10 mouse cellular contexts compared by ENCODE assay signal in genomic region chr2:93784721-93785431, GRCm38 (mm10). TPM values are rescaled to one million over a fixed set of nuclear protein-coding genes. Genes with fewer than 3 reads are reported as not detected.
DNase-seq lines count a peak whose midpoint lies in the region; ATAC-seq and TF ChIP-seq lines count a peak whose summit lies in the region.
"Had no signal": no experiment of that assay in that cellular context is flagged by ENCODE, and none has a peak within 500 bp of the region (broad histone marks: within the 10 kb centered on the region; RNA-seq: fewer than 3 reads in every experiment).

No protein-coding gene starts in this region.

- 0 out of 2 replicates have a peak overlapping the region, but pooled peaks have one; percentile 27 for H3K27ac ChIP-seq in forebrain, embryonic 12.5 days
- H3K27ac ChIP-seq in forebrain, embryonic 13.5 days = no peak overlapping the region
- no peak overlapping the region; the same call in 1 of the 2 replicates for H3K27ac ChIP-seq in forebrain, embryonic 15.5 days (replicated peaks)
- no peak overlapping the region for H3K27ac ChIP-seq in midbrain, embryonic 15.5 days

- H3K9ac ChIP-seq in forebrain, embryonic 12.5 days = 0 out of 2 replicates have a peak overlapping the region, but pooled peaks have one; percentile 22
- H3K9ac ChIP-seq in forebrain, embryonic 13.5 days = no peak overlapping the region
- H3K9ac ChIP-seq in forebrain, embryonic 15.5 days (replicated peaks) = no peak overlapping the region
- no peak overlapping the region for H3K9ac ChIP-seq in midbrain, embryonic 15.5 days

- H3K4me1 ChIP-seq in forebrain, embryonic 12.5 days = peaks cover 18% of the 10 kb centered on the region
- H3K4me1 ChIP-seq in forebrain, embryonic 13.5 days = peaks cover 21% of the 10 kb centered on the region
- peaks cover 23% of the 10 kb centered on the region for H3K4me1 ChIP-seq in forebrain, embryonic 15.5 days
- peaks cover 23% of the 10 kb centered on the region for H3K4me1 ChIP-seq in midbrain, embryonic 15.5 days

- TF ChIP-seq POLR2A in brain, embryonic 14.5 days (IDR thresholded peaks at IDR 0.05; ENCODE audit: borderline replicate concordance, extremely low read depth, insufficient read depth, insufficient read length, poor library complexity, severe bottlenecking) = no peak

- H3K9me3 ChIP-seq in forebrain, embryonic 12.5 days = no peaks in the 10 kb centered on the region
- no peaks in the 10 kb centered on the region for H3K9me3 ChIP-seq in forebrain, embryonic 13.5 days (replicated peaks)
- no peaks in the 10 kb centered on the region for H3K9me3 ChIP-seq in forebrain, embryonic 15.5 days
- no peaks in the 10 kb centered on the region for H3K9me3 ChIP-seq in midbrain, embryonic 15.5 days

- H3K4me3 ChIP-seq in forebrain, embryonic 12.5 days (replicated peaks) = no peak overlapping the region
- H3K4me3 ChIP-seq in forebrain, embryonic 13.5 days = no peak overlapping the region
- H3K4me3 ChIP-seq in forebrain, embryonic 15.5 days = no peak overlapping the region
- H3K4me3 ChIP-seq in midbrain, embryonic 15.5 days = no peak overlapping the region

- H3K4me2 ChIP-seq in forebrain, embryonic 12.5 days = no peak overlapping the region
- H3K4me2 ChIP-seq in forebrain, embryonic 13.5 days = no peak overlapping the region
- no peak overlapping the region for H3K4me2 ChIP-seq in forebrain, embryonic 15.5 days (replicated peaks)
- H3K4me2 ChIP-seq in midbrain, embryonic 15.5 days = no peak overlapping the region

- WGBS in forebrain, embryonic 12.5 days = 40% methylated on average over 12 of the region's 12 CpGs
- 37% methylated on average over 12 of the region's 12 CpGs for WGBS in forebrain, embryonic 13.5 days
- 37% methylated on average over 12 of the region's 12 CpGs for WGBS in forebrain, embryonic 15.5 days
- 17% methylated on average over 12 of the region's 12 CpGs for WGBS in midbrain, embryonic 15.5 days

- peaks cover 10% of the 10 kb centered on the region for H3K36me3 ChIP-seq in forebrain, embryonic 12.5 days (replicated peaks)
- 0 out of 2 replicates have a peak, but pooled peaks cover 18% of the 10 kb centered on the region for H3K36me3 ChIP-seq in forebrain, embryonic 13.5 days (ENCODE audit: poor library complexity, severe bottlenecking)
- no peaks in the 10 kb centered on the region for H3K36me3 ChIP-seq in forebrain, embryonic 15.5 days
- H3K36me3 ChIP-seq in midbrain, embryonic 15.5 days (replicated peaks) = no peaks in the 10 kb centered on the region

- no peak for ATAC-seq in forebrain, embryonic 12.5 days (ENCODE audit: low FRiP score)
- no peak for ATAC-seq in forebrain, embryonic 13.5 days
- 0 out of 2 replicates have a peak, but pooled peaks have one; percentile 24 for ATAC-seq in forebrain, embryonic 15.5 days (replicated peaks)
- ATAC-seq in midbrain, embryonic 15.5 days (replicated peaks) = peak; percentile 63

- H3K27me3 ChIP-seq in forebrain, embryonic 12.5 days = no peaks in the 10 kb centered on the region
- no peaks in the 10 kb centered on the region for H3K27me3 ChIP-seq in forebrain, embryonic 13.5 days
- H3K27me3 ChIP-seq in forebrain, embryonic 15.5 days = no peaks in the 10 kb centered on the region
- no peaks in the 10 kb centered on the region for H3K27me3 ChIP-seq in midbrain, embryonic 15.5 days (replicated peaks)

- DNase-seq in brain, embryonic 14.5 days (ENCODE audit: low read depth) = peak; percentile 50
- no peak for DNase-seq in adrenal gland, postnatal 4 days (ENCODE audit: low spot score in 2 of 2)
- no peak for DNase-seq in adrenal gland, adult 2 months
- no peak for DNase-seq in frontal cortex, postnatal 14 days (ENCODE audit: low spot score in 2 of 2)
- DNase-seq: heart, adult 11 months; kidney, adult 2 months had no signal

- no peak for TF ChIP-seq CTCF in brain, embryonic 14.5 days (IDR thresholded peaks at IDR 0.05; ENCODE audit: borderline replicate concordance, extremely low read depth, insufficient read depth, insufficient read length)

RNA-seq across cellular contexts. Expression of gene Ext2, which starts 37.5 kb away (rescaled TPM):
- polyA plus RNA-seq in forebrain, embryonic 12.5 days (2016; fragmentation: Nextera tagmentation; extraction: Ambion mirVana) = 68.8 and 69.2 TPM in 2 replicates
- 50.6 and 57.6 TPM in 2 replicates for polyA plus RNA-seq in forebrain, embryonic 13.5 days (2015; fragmentation: Nextera tagmentation; extraction: Ambion mirVana)
- 36.3 and 49.9 TPM in 2 replicates for polyA plus RNA-seq in brain, embryonic 14.5 days (2012; rRNA removed)
- 64.2 and 64.8 TPM in 2 replicates for polyA plus RNA-seq in forebrain, embryonic 15.5 days (2015; fragmentation: Nextera tagmentation; extraction: Ambion mirVana)
- 76.4 and 79.4 TPM in 2 replicates for polyA plus RNA-seq in midbrain, embryonic 15.5 days (2015; fragmentation: Nextera tagmentation; extraction: Ambion mirVana)
- 100 to 1,000 TPM; 108 to 118 TPM for total RNA-seq in adrenal gland, postnatal 4 days (2021)
- total RNA-seq in adrenal gland, adult 2 months (2021) = 10 to 100 TPM; 94.2 to 94.9 TPM
- polyA plus RNA-seq in adrenal gland, adult 2 months (2012; rRNA removed) = 33.0 and 43.5 TPM in 2 replicates

Comparison
In these comparisons a context has a peak if more than half of its experiments do, and no peak if none do; other contexts are left out.
1. ATAC-seq: peak in forebrain, embryonic 15.5 days (single experiment) and midbrain, embryonic 15.5 days (single experiment); none in forebrain, embryonic 12.5 days (single experiment) and forebrain, embryonic 13.5 days (single experiment).